Mouse (Mus musculus) liver, adult 2 months (tissue): ENCODE measurements around the gene Prcd.

ENCODE experiments used
- CTCF ChIP-seq: fragments of 200-500 bp; IDR thresholded peaks from 2 replicates; pipeline ENCODE4 v1.5.1; 2011; ENCODE audit warnings: low read depth, low read length, control low read depth
- POLR2A ChIP-seq: fragments of 200-500 bp; IDR thresholded peaks from 2 replicates; pipeline ENCODE4 v1.6.1; 2011; ENCODE audit warnings: low read length, control low read depth; ENCODE audit not compliant: insufficient read depth; ENCODE audit errors: extremely low read depth

- no peak for TF ChIP-seq CTCF
- TF ChIP-seq POLR2A: no peak
Measured at GRCm38 (mm10) chr11:116661948-116662377, 8.6 kb downstream of the Prcd start.
